Mouse (Mus musculus) liver, embryonic 15.5 days (tissue): ENCODE data around the gene Wnt4. TPM values are rescaled to one million over a fixed set of nuclear protein-coding genes. Genes with fewer than 3 reads are reported as not detected.
A peak's percentile ranks its signal among the peaks of the same experiment; 100 is the strongest.

Experiments
- ATAC-seq: fragments of 200-750 bp; cut with Nextera tagmentation; 2 replicates; pipeline ENCODE4 v1.8.0; 2017; ENCODE audit warnings: moderate number of reproducible peaks, mild to moderate bottlenecking, moderate library complexity; ENCODE audit not compliant: insufficient read depth
- H3K27ac ChIP-seq: fragments of 300-500 bp; sonication (generic); replicated peaks from 2 replicates; pipeline ENCODE4 v1.5.1; 2015; ENCODE audit warnings: mild to moderate bottlenecking, inconsistent platforms
- H3K27me3 ChIP-seq: fragments of 300-500 bp; sonication (generic); 2 replicates; pipeline ENCODE4 v1.6.1; 2015; ENCODE audit warnings: mild to moderate bottlenecking, inconsistent platforms
- H3K36me3 ChIP-seq: fragments of 300-500 bp; sonication (generic); replicated peaks from 2 replicates; pipeline ENCODE4 v1.6.1; 2015; ENCODE audit warnings: moderate library complexity, mild to moderate bottlenecking, inconsistent platforms
- H3K4me1 ChIP-seq: fragments of 300-500 bp; sonication (generic); replicated peaks from 2 replicates; pipeline ENCODE4 v1.6.1; 2015; ENCODE audit warnings: inconsistent platforms
- H3K4me2 ChIP-seq: fragments of 300-500 bp; sonication (generic); 2 replicates; pipeline ENCODE4 v1.6.1; 2015; ENCODE audit warnings: moderate library complexity, mild to moderate bottlenecking, inconsistent platforms
- H3K4me3 ChIP-seq: fragments of 300-500 bp; sonication (generic); replicated peaks from 2 replicates; pipeline ENCODE4 v1.5.1; 2015; ENCODE audit warnings: mild to moderate bottlenecking, inconsistent platforms
- H3K9ac ChIP-seq: fragments of 300-500 bp; sonication (generic); 2 replicates; pipeline ENCODE4 v1.6.1; 2015; ENCODE audit warnings: moderate library complexity, mild to moderate bottlenecking, inconsistent platforms
- H3K9me3 ChIP-seq: fragments of 300-500 bp; sonication (generic); replicated peaks from 2 replicates; pipeline ENCODE4 v1.6.1; 2016; ENCODE audit warnings: inconsistent platforms
- WGBS: fragments of 180-500 bp; shearing (Covaris S2); methylation state at CpG from one replicate; pipeline ENCODE4 v1.1.7; 2015; ENCODE audit warnings: mixed read lengths; ENCODE audit not compliant: insufficient replicate concordance; 5-methylcytosine and 5-hydroxymethylcytosine counted together
- polyA plus RNA-seq: library from polyadenylated mRNA; unstranded; fragments of >200 nt; fragmentation: Nextera tagmentation; extraction: Ambion mirVana; gene quantifications from 2 replicates; pipeline ENCODE4 v1.2.1, GENCODE M21; 2015

Wnt4 gene
- 0.15 and 0.40 TPM in 2 replicates for polyA plus RNA-seq

DNA sequence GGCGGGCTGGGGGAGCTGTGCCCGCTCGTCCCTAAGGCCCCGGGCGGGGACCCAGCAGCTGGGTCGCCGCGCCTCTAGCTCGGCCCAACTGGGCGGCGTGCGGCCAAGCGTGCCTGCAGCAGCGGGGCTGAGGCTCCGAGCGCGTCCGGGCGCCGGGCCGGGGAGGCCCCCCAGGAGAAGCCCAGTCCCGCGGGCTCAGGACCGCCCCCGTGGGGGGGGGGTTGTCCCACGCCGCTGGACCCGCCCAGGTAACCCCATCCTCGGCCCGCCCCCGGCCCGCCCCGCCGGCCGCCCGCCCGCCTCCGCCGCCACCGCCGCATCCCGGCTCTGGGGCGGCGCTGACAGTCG is at the start of gene Wnt4:
Gene Wnt4, plus strand, starts transcription at position 324 of the 348 bp plus-strand sequence.
- Histone ChIP-seq H3K4me3 (peak within 1 kb of the TSS; percentile 41), H3K4me1 (peaks cover 8% of the 10 kb centered on the region; the same call in 1 of the 2 replicates), H3K36me3 (no peaks in the 10 kb centered on the region), H3K9me3 (no peaks in the 10 kb centered on the region), H3K27ac (no peak within 1 kb of the TSS), H3K4me2 (peak within 1 kb of the TSS; percentile 58), H3K9ac (no peak within 1 kb of the TSS), H3K27me3 (peaks cover 89% of the 10 kb centered on the region)
- peak; percentile 37 for ATAC-seq
- WGBS = under 1% methylated on average over 45 of the region's 45 CpGs

GRCm38 (mm10) chr4:137228566-137229115 is 48.6 kb upstream of the Wnt4 start:
- no peak overlapping the region for H3K9ac ChIP-seq
- WGBS = 72% methylated on average over 15 of the region's 15 CpGs

GRCm38 (mm10) chr4:137231494-137232470 is 45.5 kb upstream of the Wnt4 start:
- 54% methylated on average over 16 of the region's 16 CpGs for WGBS

More at GRCm38 (mm10) chr4:137228566-137229115, 48.6 kb upstream of the Wnt4 start:
- no peak overlapping the region for H3K4me2 ChIP-seq
- H3K9me3 ChIP-seq = no peaks in the 10 kb centered on the region
- no peak overlapping the region for H3K4me3 ChIP-seq
- no peak overlapping the region for H3K27ac ChIP-seq
- no peak for ATAC-seq
- peaks cover 3% of the 10 kb centered on the region; the same call in 1 of the 2 replicates for H3K4me1 ChIP-seq
- no peaks in the 10 kb centered on the region for H3K36me3 ChIP-seq
- H3K27me3 ChIP-seq = no peaks in the 10 kb centered on the region

GRCm38 (mm10) chr4:137233632-137234031 is 43.7 kb upstream of the Wnt4 start:
- H3K27me3 ChIP-seq = no peaks in the 10 kb centered on the region
- WGBS = 28% methylated on average over 5 of the region's 5 CpGs
- no peak overlapping the region for H3K4me2 ChIP-seq
- no peak overlapping the region for H3K9ac ChIP-seq
- H3K27ac ChIP-seq = no peak overlapping the region
- no peak overlapping the region for H3K4me3 ChIP-seq
- no peak for ATAC-seq
- H3K4me1 ChIP-seq = peaks cover 3% of the 10 kb centered on the region; the same call in 1 of the 2 replicates
- H3K36me3 ChIP-seq = no peaks in the 10 kb centered on the region
- H3K9me3 ChIP-seq = no peaks in the 10 kb centered on the region

More at GRCm38 (mm10) chr4:137231494-137232470, 45.5 kb upstream of the Wnt4 start:
- peaks cover 3% of the 10 kb centered on the region; the same call in 1 of the 2 replicates for H3K4me1 ChIP-seq
- H3K4me2 ChIP-seq = no peak overlapping the region
- H3K27ac ChIP-seq = no peak overlapping the region
- H3K9me3 ChIP-seq = no peaks in the 10 kb centered on the region
- no peak overlapping the region for H3K9ac ChIP-seq
- H3K36me3 ChIP-seq = no peaks in the 10 kb centered on the region
- no peaks in the 10 kb centered on the region for H3K27me3 ChIP-seq
- ATAC-seq = no peak
- no peak overlapping the region for H3K4me3 ChIP-seq

DNA sequence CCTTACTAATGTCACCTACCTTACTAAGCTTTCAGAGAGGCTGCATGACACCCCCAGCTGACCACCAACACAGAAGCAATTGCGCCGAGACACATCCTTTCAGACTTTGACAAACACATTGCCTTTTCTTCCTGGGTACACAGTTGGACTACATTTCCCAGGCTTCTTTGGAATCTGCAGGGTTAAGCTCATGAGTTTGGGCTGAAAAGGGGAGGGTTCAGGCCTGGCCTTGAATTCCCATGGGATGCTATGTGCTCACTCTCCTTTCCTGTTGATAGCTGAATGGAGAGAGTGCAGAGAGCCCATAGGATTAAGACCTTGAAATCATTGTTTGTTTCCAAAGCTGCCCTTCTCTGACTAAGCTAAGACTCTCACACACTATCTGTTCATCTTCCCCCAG is 42.8 kb upstream of the Wnt4 start:
- no peak overlapping the region for H3K27ac ChIP-seq
- WGBS = 81% methylated on average over 2 of the region's 2 CpGs
- H3K4me2 ChIP-seq = no peak overlapping the region
- no peak overlapping the region for H3K4me3 ChIP-seq
- H3K36me3 ChIP-seq = no peaks in the 10 kb centered on the region
- no peaks in the 10 kb centered on the region for H3K9me3 ChIP-seq
- no peaks in the 10 kb centered on the region for H3K27me3 ChIP-seq
- H3K4me1 ChIP-seq = peaks cover 3% of the 10 kb centered on the region; the same call in 1 of the 2 replicates
- no peak for ATAC-seq
- H3K9ac ChIP-seq = no peak overlapping the region

GRCm38 (mm10) chr4:137235368-137235767 is 41.9 kb upstream of the Wnt4 start:
- Histone ChIP-seq H3K9me3 (no peaks in the 10 kb centered on the region), H3K4me2 (no peak overlapping the region), H3K27ac (no peak overlapping the region), H3K36me3 (no peaks in the 10 kb centered on the region), H3K9ac (no peak overlapping the region), H3K4me1 (peaks cover 3% of the 10 kb centered on the region; the same call in 1 of the 2 replicates), H3K4me3 (no peak overlapping the region), H3K27me3 (no peaks in the 10 kb centered on the region)
- 65% methylated on average over 9 of the region's 9 CpGs for WGBS
- ATAC-seq = no peak

DNA sequence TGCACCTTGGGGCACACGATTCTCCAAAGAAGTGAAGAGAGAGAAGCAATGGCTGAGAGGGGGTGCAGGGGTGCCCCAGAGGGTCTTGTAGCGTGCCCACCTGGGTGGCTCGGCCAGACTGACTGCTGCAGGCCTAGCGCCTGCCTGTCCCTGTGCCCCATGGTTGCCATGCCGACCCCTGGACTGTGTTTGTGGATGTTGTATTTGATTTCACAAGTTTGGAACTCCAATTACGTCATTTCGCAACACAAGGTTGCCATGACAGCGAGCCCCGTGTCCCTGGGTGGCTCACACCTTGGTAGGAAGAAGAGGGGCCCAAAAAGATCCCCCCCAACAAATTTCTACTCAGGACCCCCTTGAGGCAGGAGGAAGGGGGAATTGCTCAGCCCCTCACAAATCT is 32.4 kb upstream of the Wnt4 start:
- no peak; the same call in 1 of the 2 replicates for ATAC-seq
- Histone ChIP-seq H3K9ac (no peak overlapping the region), H3K27me3 (no peaks in the 10 kb centered on the region), H3K4me3 (no peak overlapping the region), H3K4me1 (no peaks in the 10 kb centered on the region), H3K36me3 (no peaks in the 10 kb centered on the region), H3K4me2 (no peak overlapping the region), H3K9me3 (no peaks in the 10 kb centered on the region), H3K27ac (no peak overlapping the region)
- WGBS = 52% methylated on average over 9 of the region's 9 CpGs

- H3K4me2 ChIP-seq = no peak overlapping the region
- H3K27me3 ChIP-seq = no peaks in the 10 kb centered on the region
- H3K4me3 ChIP-seq = no peak overlapping the region
- no peaks in the 10 kb centered on the region for H3K36me3 ChIP-seq
- 60% methylated on average over 5 of the region's 5 CpGs for WGBS
- H3K27ac ChIP-seq = no peak overlapping the region
- no peaks in the 10 kb centered on the region for H3K4me1 ChIP-seq
- no peaks in the 10 kb centered on the region for H3K9me3 ChIP-seq
- ATAC-seq = no peak
- H3K9ac ChIP-seq = no peak overlapping the region
These were observed 27.0 kb upstream of the Wnt4 start for GRCm38 (mm10) chr4:137250333-137250732.

- H3K4me3 ChIP-seq = no peak overlapping the region
- H3K36me3 ChIP-seq = no peaks in the 10 kb centered on the region
- H3K27ac ChIP-seq = no peak overlapping the region
- ATAC-seq = no peak
- no peak overlapping the region for H3K9ac ChIP-seq
- 32% methylated on average over 5 of the region's 5 CpGs for WGBS
- H3K27me3 ChIP-seq = no peaks in the 10 kb centered on the region
- H3K9me3 ChIP-seq = no peaks in the 10 kb centered on the region
- H3K4me1 ChIP-seq = no peaks in the 10 kb centered on the region
- no peak overlapping the region for H3K4me2 ChIP-seq
These were observed 26.4 kb upstream of the Wnt4 start for GRCm38 (mm10) chr4:137250849-137251248.

GRCm38 (mm10) chr4:137253601-137254000 is 23.7 kb upstream of the Wnt4 start:
- Histone ChIP-seq H3K36me3 (no peaks in the 10 kb centered on the region), H3K4me1 (no peaks in the 10 kb centered on the region), H3K27ac (no peak overlapping the region), H3K27me3 (no peaks in the 10 kb centered on the region), H3K4me2 (no peak overlapping the region), H3K4me3 (no peak overlapping the region), H3K9ac (no peak overlapping the region), H3K9me3 (no peaks in the 10 kb centered on the region)
- ATAC-seq = no peak
- 54% methylated on average over 11 of the region's 11 CpGs for WGBS

DNA sequence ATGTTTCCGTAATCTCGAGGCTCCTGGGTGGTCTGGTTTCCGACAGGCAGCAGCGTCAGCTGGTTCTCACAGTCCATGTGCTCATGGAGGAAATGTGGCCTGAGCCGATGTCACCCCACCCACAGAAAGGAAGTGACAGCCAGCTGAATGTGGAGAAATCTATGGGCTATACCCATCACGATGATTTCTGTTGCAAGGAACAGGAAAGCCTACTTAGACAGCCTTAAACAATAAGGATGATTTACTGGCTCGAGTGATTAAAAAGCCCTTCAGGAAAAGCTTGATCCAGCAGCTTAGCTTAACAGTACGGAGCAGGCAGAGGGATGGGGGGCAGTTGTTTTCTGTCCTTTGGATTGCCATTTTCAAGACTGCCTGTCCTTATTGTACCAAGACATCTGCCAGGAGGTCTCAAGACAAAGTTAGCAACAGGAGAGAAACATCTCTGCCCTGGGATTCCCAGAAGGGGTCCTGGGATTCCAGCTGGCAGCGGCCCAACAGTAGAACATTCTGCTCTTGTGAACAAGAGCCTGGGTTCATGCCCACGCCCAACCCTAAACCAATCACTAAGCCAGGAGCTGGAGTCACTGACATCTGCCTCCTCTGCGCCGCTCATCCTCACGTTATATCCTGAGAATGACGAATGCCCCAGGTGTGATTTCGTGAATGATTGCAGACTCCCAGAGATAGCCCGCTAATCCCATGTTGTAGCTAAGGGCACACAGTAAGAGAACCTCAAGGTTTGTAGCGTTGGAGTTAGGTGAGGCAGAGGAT is 22.9 kb upstream of the Wnt4 start:
- ATAC-seq = no peak
- Histone ChIP-seq H3K4me2 (no peak overlapping the region), H3K4me1 (no peaks in the 10 kb centered on the region), H3K36me3 (no peaks in the 10 kb centered on the region), H3K4me3 (no peak overlapping the region), H3K9me3 (no peaks in the 10 kb centered on the region), H3K27ac (no peak overlapping the region), H3K9ac (no peak overlapping the region), H3K27me3 (no peaks in the 10 kb centered on the region)
- WGBS = 49% methylated on average over 17 of the region's 17 CpGs
